Mouse (Mus musculus) hindbrain, embryonic 10.5 days (tissue): Measurements from ENCODE around the gene A630001G21Rik. TPM values are rescaled to one million over a fixed set of nuclear protein-coding genes. Genes with fewer than 3 reads are reported as not detected.

ENCODE experiments used
- DNase-seq: peaks from one replicate; pipeline ENCODE4 v3.0.0-alpha.2; 2017; ENCODE audit warnings: low spot score
- H3K27ac ChIP-seq: fragments of 300-500 bp; sonication (generic); 2 replicates; pipeline ENCODE4 v1.5.1; 2016; ENCODE audit warnings: mild to moderate bottlenecking, moderate library complexity
- H3K27me3 ChIP-seq: fragments of 300-500 bp; sonication (generic); 2 replicates; pipeline ENCODE4 v1.6.1; 2016; ENCODE audit warnings: mild to moderate bottlenecking; ENCODE audit not compliant: poor library complexity, insufficient read depth, severe bottlenecking
- H3K36me3 ChIP-seq: fragments of 300-500 bp; sonication (generic); 2 replicates; pipeline ENCODE4 v1.6.1; 2016; ENCODE audit warnings: mild to moderate bottlenecking, moderate library complexity
- H3K4me1 ChIP-seq: fragments of 300-500 bp; sonication (generic); replicated peaks from 2 replicates; pipeline ENCODE4 v1.6.1; 2016; ENCODE audit warnings: mild to moderate bottlenecking
- H3K4me3 ChIP-seq: fragments of 300-500 bp; sonication (generic); 2 replicates; pipeline ENCODE4 v1.5.1; 2016; ENCODE audit warnings: mild to moderate bottlenecking, moderate library complexity
- H3K9me3 ChIP-seq: fragments of 300-500 bp; sonication (generic); 2 replicates; pipeline ENCODE4 v1.6.1; 2016; ENCODE audit warnings: mild to moderate bottlenecking, moderate library complexity
- WGBS: fragments of 180-500 bp; shearing (Covaris S2); methylation state at CpG from one replicate; pipeline ENCODE4 v1.1.7; 2016; 5-methylcytosine and 5-hydroxymethylcytosine counted together
- polyA plus RNA-seq: library from polyadenylated mRNA; unstranded; fragments of >200 nt; fragmentation: Nextera tagmentation; extraction: Ambion mirVana; gene quantifications from 2 replicates; pipeline ENCODE4 v1.2.1, GENCODE M21; 2016

Gene A630001G21Rik
- polyA plus RNA-seq, 1 experiment from 2014 or later = 1.3 TPM

- no peak overlapping the region for H3K4me3 ChIP-seq
- H3K9me3 ChIP-seq = no peaks in the 10 kb centered on the region
- H3K27ac ChIP-seq = no peak overlapping the region
- no peaks in the 10 kb centered on the region for H3K27me3 ChIP-seq
- WGBS = 84% methylated on average over 6 of the region's 6 CpGs
- H3K36me3 ChIP-seq = no peaks in the 10 kb centered on the region
- DNase-seq = no peak
- H3K4me1 ChIP-seq = peaks cover 5% of the 10 kb centered on the region
Observed at GRCm38 (mm10) chr1:85763386-85763785, 15.1 kb downstream of the A630001G21Rik start.

- 88% methylated on average over 4 of the region's 4 CpGs for WGBS
- no peaks in the 10 kb centered on the region for H3K36me3 ChIP-seq
- H3K4me1 ChIP-seq = peaks cover 10% of the 10 kb centered on the region
- H3K27ac ChIP-seq = no peak overlapping the region
- H3K27me3 ChIP-seq = no peaks in the 10 kb centered on the region
- H3K9me3 ChIP-seq = no peaks in the 10 kb centered on the region
- no peak for DNase-seq
- no peak overlapping the region for H3K4me3 ChIP-seq
Observed at GRCm38 (mm10) chr1:85761665-85762064, 16.8 kb downstream of the A630001G21Rik start.

- Histone ChIP-seq H3K36me3 (no peaks in the 10 kb centered on the region), H3K9me3 (no peaks in the 10 kb centered on the region), H3K27me3 (no peaks in the 10 kb centered on the region), H3K4me3 (no peak overlapping the region), H3K27ac (0 out of 2 replicates have a peak overlapping the region, but pooled peaks have one; percentile 66), H3K4me1 (peaks cover 10% of the 10 kb centered on the region)
- no peak for DNase-seq
- WGBS = 18% methylated on average over 1 of the region's 1 CpGs
Observed at GRCm38 (mm10) chr1:85758969-85759293, 19.5 kb downstream of the A630001G21Rik start.

GRCm38 (mm10) chr1:85758231-85758968 is 20.0 kb downstream of the A630001G21Rik start:
- peak overlapping the region; percentile 66 for H3K27ac ChIP-seq
- DNase-seq = no peak

GRCm38 (mm10) chr1:85757531-85758230 is 20.8 kb downstream of the A630001G21Rik start:
- no peaks in the 10 kb centered on the region for H3K36me3 ChIP-seq
- peak overlapping the region; percentile 66; the same call in 1 of the 2 replicates for H3K27ac ChIP-seq
- H3K27me3 ChIP-seq = no peaks in the 10 kb centered on the region
- H3K9me3 ChIP-seq = no peaks in the 10 kb centered on the region
- H3K4me1 ChIP-seq = peaks cover 10% of the 10 kb centered on the region
- WGBS = 84% methylated on average over 6 of the region's 6 CpGs
- DNase-seq = no peak
- H3K4me3 ChIP-seq = no peak overlapping the region

More at GRCm38 (mm10) chr1:85758231-85758968, 20.0 kb downstream of the A630001G21Rik start:
- Histone ChIP-seq H3K4me3 (no peak overlapping the region), H3K27me3 (no peaks in the 10 kb centered on the region), H3K9me3 (no peaks in the 10 kb centered on the region), H3K4me1 (peaks cover 10% of the 10 kb centered on the region), H3K36me3 (no peaks in the 10 kb centered on the region)
- WGBS = 31% methylated on average over 14 of the region's 14 CpGs

- Histone ChIP-seq H3K9me3 (no peaks in the 10 kb centered on the region), H3K36me3 (no peaks in the 10 kb centered on the region), H3K27me3 (no peaks in the 10 kb centered on the region), H3K4me1 (peaks cover 16% of the 10 kb centered on the region), H3K27ac (peak overlapping the region; percentile 60; the same call in 1 of the 2 replicates), H3K4me3 (no peak overlapping the region)
- 82% methylated on average over 11 of the region's 11 CpGs for WGBS
- no peak for DNase-seq
Observed at GRCm38 (mm10) chr1:85751932-85752680, 26.3 kb downstream of the A630001G21Rik start.

- Histone ChIP-seq H3K27me3 (no peaks in the 10 kb centered on the region), H3K9me3 (no peaks in the 10 kb centered on the region), H3K4me1 (peaks cover 16% of the 10 kb centered on the region), H3K27ac (peak overlapping the region; percentile 60; the same call in 1 of the 2 replicates), H3K4me3 (no peak overlapping the region), H3K36me3 (no peaks in the 10 kb centered on the region)
- 72% methylated on average over 6 of the region's 6 CpGs for WGBS
- DNase-seq = no peak
Observed at GRCm38 (mm10) chr1:85751494-85751893, 26.9 kb downstream of the A630001G21Rik start.

GRCm38 (mm10) chr1:85750650-85751049 is 27.8 kb downstream of the A630001G21Rik start:
- no peaks in the 10 kb centered on the region for H3K36me3 ChIP-seq
- H3K27me3 ChIP-seq = no peaks in the 10 kb centered on the region
- DNase-seq = no peak
- no peak overlapping the region for H3K4me3 ChIP-seq
- peaks cover 16% of the 10 kb centered on the region for H3K4me1 ChIP-seq
- WGBS = 81% methylated on average over 4 of the region's 4 CpGs
- no peaks in the 10 kb centered on the region for H3K9me3 ChIP-seq
- peak overlapping the region; percentile 60; the same call in 1 of the 2 replicates for H3K27ac ChIP-seq

GRCm38 (mm10) chr1:85749829-85750228 is 28.6 kb downstream of the A630001G21Rik start:
- no peaks in the 10 kb centered on the region for H3K9me3 ChIP-seq
- H3K27ac ChIP-seq = peak overlapping the region; percentile 29; the same call in 1 of the 2 replicates
- WGBS = 82% methylated on average over 2 of the region's 2 CpGs
- no peaks in the 10 kb centered on the region; the same call in 1 of the 2 replicates for H3K27me3 ChIP-seq
- H3K4me1 ChIP-seq = peaks cover 16% of the 10 kb centered on the region
- no peaks in the 10 kb centered on the region for H3K36me3 ChIP-seq
- H3K4me3 ChIP-seq = no peak overlapping the region
- DNase-seq = no peak

- H3K36me3 ChIP-seq = no peaks in the 10 kb centered on the region
- H3K4me3 ChIP-seq = no peak overlapping the region
- peaks cover 28% of the 10 kb centered on the region for H3K4me1 ChIP-seq
- no peak for DNase-seq
- no peaks in the 10 kb centered on the region for H3K9me3 ChIP-seq
- no peak overlapping the region for H3K27ac ChIP-seq
- 90% methylated on average over 5 of the region's 5 CpGs for WGBS
- no peaks in the 10 kb centered on the region; the same call in 1 of the 2 replicates for H3K27me3 ChIP-seq
Observed at GRCm38 (mm10) chr1:85746511-85746910, 31.9 kb downstream of the A630001G21Rik start.

- Histone ChIP-seq H3K36me3 (no peaks in the 10 kb centered on the region), H3K27me3 (no peaks in the 10 kb centered on the region; the same call in 1 of the 2 replicates), H3K4me1 (peaks cover 28% of the 10 kb centered on the region), H3K27ac (no peak overlapping the region), H3K4me3 (no peak overlapping the region), H3K9me3 (no peaks in the 10 kb centered on the region)
- DNase-seq = no peak
- 89% methylated on average over 3 of the region's 3 CpGs for WGBS
Observed at GRCm38 (mm10) chr1:85744539-85744938, 33.9 kb downstream of the A630001G21Rik start.

GRCm38 (mm10) chr1:85742916-85743505 is 35.4 kb downstream of the A630001G21Rik start:
- WGBS = 3% methylated on average over 2 of the region's 2 CpGs
- H3K27me3 ChIP-seq = no peaks in the 10 kb centered on the region; the same call in 1 of the 2 replicates
- H3K9me3 ChIP-seq = peaks cover 5% of the 10 kb centered on the region; the same call in 1 of the 2 replicates
- no peak overlapping the region for H3K4me3 ChIP-seq
- DNase-seq = peak; percentile 66
- H3K4me1 ChIP-seq = peaks cover 28% of the 10 kb centered on the region
- H3K36me3 ChIP-seq = no peaks in the 10 kb centered on the region
- peak overlapping the region; percentile 85 for H3K27ac ChIP-seq
